Mouse (Mus musculus) midbrain, embryonic 10.5 days (tissue): Measurements from ENCODE around the gene Olfr1206. TPM values are rescaled to one million over a fixed set of nuclear protein-coding genes. Genes with fewer than 3 reads are reported as not detected.

Experiments used
- DNase-seq: peaks from one replicate; pipeline ENCODE4 v3.0.0-alpha.2; 2017; ENCODE audit warnings: low spot score
- H3K27ac ChIP-seq: fragments of 300-500 bp; sonication (generic); replicated peaks from 2 replicates; pipeline ENCODE4 v1.5.1; 2016; ENCODE audit warnings: mild to moderate bottlenecking
- H3K27me3 ChIP-seq: fragments of 300-500 bp; sonication (generic); 2 replicates; pipeline ENCODE4 v1.6.1; 2016; ENCODE audit warnings: low read depth, mild to moderate bottlenecking; ENCODE audit not compliant: poor library complexity, severe bottlenecking
- H3K36me3 ChIP-seq: fragments of 300-500 bp; sonication (generic); 2 replicates; pipeline ENCODE4 v1.6.1; 2016; ENCODE audit warnings: mild to moderate bottlenecking, moderate library complexity
- H3K4me1 ChIP-seq: fragments of 300-500 bp; sonication (generic); 2 replicates; pipeline ENCODE4 v1.6.1; 2016
- H3K4me3 ChIP-seq: fragments of 300-500 bp; sonication (generic); 2 replicates; pipeline ENCODE4 v1.5.1; 2016; ENCODE audit warnings: mild to moderate bottlenecking, moderate library complexity
- H3K9me3 ChIP-seq: fragments of 300-500 bp; sonication (generic); replicated peaks from 2 replicates; pipeline ENCODE4 v1.6.1; 2016; ENCODE audit warnings: mild to moderate bottlenecking
- WGBS: fragments of 180-500 bp; shearing (Covaris S2); methylation state at CpG from one replicate; pipeline ENCODE4 v1.1.7; 2016; 5-methylcytosine and 5-hydroxymethylcytosine counted together
- polyA plus RNA-seq: library from polyadenylated mRNA; unstranded; fragments of >200 nt; fragmentation: Nextera tagmentation; extraction: Ambion mirVana; gene quantifications from 2 replicates; pipeline ENCODE4 v1.2.1, GENCODE M21; 2016

Gene Olfr1206
- not detected in 2 replicates for polyA plus RNA-seq

- WGBS: 91% methylated on average over 2 of the region's 2 CpGs
- DNase-seq: no peak
- Histone ChIP-seq H3K27ac (no peak within 1 kb of the TSS), H3K4me1 (no peaks in the 10 kb centered on the region), H3K4me3 (no peak within 1 kb of the TSS), H3K36me3 (no peaks in the 10 kb centered on the region), H3K27me3 (no peaks in the 10 kb centered on the region), H3K9me3 (no peaks in the 10 kb centered on the region)
These were observed at the start of gene Olfr1206 for GRCm38 (mm10) chr2:88862931-88863330. Olfr1206 (plus strand) TSS chr2:88863231.

GRCm38 (mm10) chr2:88814196-88814595 lies 48.8 kb upstream of the Olfr1206 start, which contains the start of gene Olfr1202:
Olfr1202 (plus strand) TSS chr2:88814496.
- no peak for DNase-seq
- Histone ChIP-seq H3K27me3 (no peaks in the 10 kb centered on the region), H3K9me3 (no peaks in the 10 kb centered on the region), H3K4me1 (no peaks in the 10 kb centered on the region), H3K27ac (no peak within 1 kb of the TSS), H3K4me3 (no peak within 1 kb of the TSS), H3K36me3 (no peaks in the 10 kb centered on the region)
- WGBS: 89% methylated on average over 1 of the region's 1 CpGs

GRCm38 (mm10) chr2:88829437-88829836 lies 33.6 kb upstream of the Olfr1206 start, which contains the start of gene Olfr1205:
Olfr1205 (plus strand) TSS chr2:88829737.
- Histone ChIP-seq H3K27ac (no peak within 1 kb of the TSS), H3K4me1 (no peaks in the 10 kb centered on the region), H3K36me3 (no peaks in the 10 kb centered on the region), H3K9me3 (no peaks in the 10 kb centered on the region), H3K27me3 (no peaks in the 10 kb centered on the region), H3K4me3 (no peak within 1 kb of the TSS)
- DNase-seq: no peak
- 93% methylated on average over 2 of the region's 2 CpGs for WGBS

GRCm38 (mm10) chr2:88838477-88838876 lies 24.6 kb upstream of the Olfr1206 start:
- H3K4me1 ChIP-seq: no peaks in the 10 kb centered on the region
- H3K36me3 ChIP-seq: no peaks in the 10 kb centered on the region
- no peak overlapping the region for H3K4me3 ChIP-seq
- H3K27me3 ChIP-seq: no peaks in the 10 kb centered on the region
- 96% methylated on average over 2 of the region's 2 CpGs for WGBS
- H3K27ac ChIP-seq: no peak overlapping the region
- H3K9me3 ChIP-seq: no peaks in the 10 kb centered on the region
- no peak for DNase-seq

GRCm38 (mm10) chr2:88848992-88849391 lies 14.0 kb upstream of the Olfr1206 start, which contains the start of gene Olfr1204:
Olfr1204 (plus strand) TSS chr2:88849292.
- H3K27me3 ChIP-seq: no peaks in the 10 kb centered on the region
- H3K9me3 ChIP-seq: no peaks in the 10 kb centered on the region
- no peak within 1 kb of the TSS for H3K27ac ChIP-seq
- no peaks in the 10 kb centered on the region for H3K36me3 ChIP-seq
- H3K4me3 ChIP-seq: no peak within 1 kb of the TSS
- 94% methylated on average over 1 of the region's 1 CpGs for WGBS
- no peaks in the 10 kb centered on the region for H3K4me1 ChIP-seq
- DNase-seq: no peak

GRCm38 (mm10) chr2:88902211-88902610 lies 39.2 kb downstream of the Olfr1206 start, which contains the start of gene Olfr1208:
Olfr1208 (minus strand) TSS chr2:88902311.
- Histone ChIP-seq H3K4me1 (no peaks in the 10 kb centered on the region), H3K4me3 (no peak within 1 kb of the TSS), H3K27ac (no peak within 1 kb of the TSS), H3K27me3 (no peaks in the 10 kb centered on the region), H3K9me3 (no peaks in the 10 kb centered on the region), H3K36me3 (no peaks in the 10 kb centered on the region)
- no peak for DNase-seq

GRCm38 (mm10) chr2:88915057-88915456 lies 52.0 kb downstream of the Olfr1206 start, which contains the start of gene Olfr1209:
Olfr1209 (minus strand) TSS chr2:88915157.
- WGBS: 85% methylated on average over 3 of the region's 3 CpGs
- no peaks in the 10 kb centered on the region for H3K9me3 ChIP-seq
- H3K27me3 ChIP-seq: no peaks in the 10 kb centered on the region

More at GRCm38 (mm10) chr2:88915057-88915456, 52.0 kb downstream of the Olfr1206 start, which contains the start of gene Olfr1209:
- Histone ChIP-seq H3K27ac (no peak within 1 kb of the TSS), H3K4me3 (no peak within 1 kb of the TSS), H3K36me3 (no peaks in the 10 kb centered on the region), H3K4me1 (no peaks in the 10 kb centered on the region)
- DNase-seq: no peak

Other genes starting within 250 kb of the Olfr1206 start
- not detected in 2 replicates for gene Olfr1191-ps1, start 222.7 kb upstream of the Olfr1206 start, polyA plus RNA-seq
- gene Olfr1192-ps1, start 214.7 kb upstream of the Olfr1206 start, polyA plus RNA-seq: not detected in 2 replicates
- gene Olfr1193, start 187.6 kb upstream of the Olfr1206 start, polyA plus RNA-seq: not detected in 2 replicates
- not detected in 2 replicates for gene Olfr1195, start 174.0 kb upstream of the Olfr1206 start, polyA plus RNA-seq
- gene Olfr1196, start 158.6 kb upstream of the Olfr1206 start, polyA plus RNA-seq: not detected in 2 replicates
- gene Olfr1197, start 130.9 kb upstream of the Olfr1206 start, polyA plus RNA-seq: not detected in 2 replicates
- gene Olfr1198, start 111.9 kb upstream of the Olfr1206 start, polyA plus RNA-seq: not detected in 2 replicates
- gene Olfr1199, start 102.8 kb upstream of the Olfr1206 start, polyA plus RNA-seq: not detected in 2 replicates
- gene Olfr1200, start 92.7 kb upstream of the Olfr1206 start, polyA plus RNA-seq: not detected in 2 replicates
- gene Olfr1201, start 70.2 kb upstream of the Olfr1206 start, polyA plus RNA-seq: not detected in 2 replicates
- not detected in 2 replicates for gene Olfr1202, start 48.7 kb upstream of the Olfr1206 start, polyA plus RNA-seq
- gene Olfr1205, start 33.5 kb upstream of the Olfr1206 start, polyA plus RNA-seq: not detected in 2 replicates
- not detected in 2 replicates for gene Olfr1204, start 13.9 kb upstream of the Olfr1206 start, polyA plus RNA-seq
- gene Olfr1208, start 39.1 kb downstream of the Olfr1206 start, polyA plus RNA-seq: not detected in 2 replicates
- not detected in 2 replicates for gene Olfr1209, start 51.9 kb downstream of the Olfr1206 start, polyA plus RNA-seq
- gene Olfr1211, start 74.9 kb downstream of the Olfr1206 start, polyA plus RNA-seq: not detected in 2 replicates
- gene Olfr1212, start 90.7 kb downstream of the Olfr1206 start, polyA plus RNA-seq: not detected in 2 replicates
- gene Gm13762, start 117.0 kb downstream of the Olfr1206 start, polyA plus RNA-seq: not detected in 2 replicates
- not detected in 2 replicates for gene Olfr1214, start 129.4 kb downstream of the Olfr1206 start, polyA plus RNA-seq
- gene Olfr1215, start 143.7 kb downstream of the Olfr1206 start, polyA plus RNA-seq: not detected in 2 replicates
- not detected in 2 replicates for gene Olfr1216, start 155.1 kb downstream of the Olfr1206 start, polyA plus RNA-seq
- not detected in 2 replicates for gene Olfr1217, start 168.8 kb downstream of the Olfr1206 start, polyA plus RNA-seq
- gene Olfr1218, start 198.0 kb downstream of the Olfr1206 start, polyA plus RNA-seq: not detected in 2 replicates
- gene Olfr1219, start 220.3 kb downstream of the Olfr1206 start, polyA plus RNA-seq: not detected in 2 replicates
- gene Olfr1220, start 243.6 kb downstream of the Olfr1206 start, polyA plus RNA-seq: not detected in 2 replicates